Mouse (Mus musculus) left cerebral cortex, adult 18-20 months (tissue): Measurements from ENCODE around the gene Arhgap5. TPM values are rescaled to one million over a fixed set of nuclear protein-coding genes. Genes with fewer than 3 reads are reported as not detected.

Experiments used
- DNase-seq, 2 experiments: peaks; one replicate each; pipeline ENCODE4 v3.0.0; 2021 to 2022; ENCODE audit warnings: low spot score in 2 of 2, mixed read lengths in 1 of 2
- long read RNA-seq, 2 experiments: library from polyadenylated mRNA; stranded (forward); transcript quantifications; one replicate each; pipeline ENCODE4 v2.0.0; 2021
- total RNA-seq, 2 experiments: library from RNA; stranded (reverse); gene quantifications; 2 replicates each; pipeline ENCODE4 v1.2.3; 2021

The Arhgap5 gene
- total RNA-seq = 100 to 1,000 TPM; 140 to 149 TPM
- long read RNA-seq, experiment 1, full-length matches to known transcripts = 5 of 42 reads
- long read RNA-seq, experiment 1, partial matches to known transcripts = 3 of 42 reads
- long read RNA-seq, experiment 1, other reads (novel, unspliced or antisense) = 34 of 42 reads
- long read RNA-seq, experiment 2, partial matches to known transcripts = 4 of 22 reads
- long read RNA-seq, experiment 2, other reads (novel, unspliced or antisense) = 17 of 22 reads

GRCm38 (mm10) chr12:52503456-52504320 is at the start of gene Arhgap5:
Gene Arhgap5 (plus strand): TSS chr12:52503972.
- peak; percentile 92 to 93 for DNase-seq

GRCm38 (mm10) chr12:52464593-52464992 is 39.2 kb upstream of the Arhgap5 start:
- no peak for DNase-seq

- no peak for DNase-seq
These were observed 32.2 kb upstream of the Arhgap5 start for GRCm38 (mm10) chr12:52471621-52472020.

- DNase-seq = no peak
These were observed 29.5 kb upstream of the Arhgap5 start for GRCm38 (mm10) chr12:52473988-52474968.

- no peak for DNase-seq
These were observed 27.7 kb upstream of the Arhgap5 start for GRCm38 (mm10) chr12:52476036-52476435.

- DNase-seq = no peak
These were observed 25.2 kb upstream of the Arhgap5 start for GRCm38 (mm10) chr12:52478611-52479010.

- DNase-seq = no peak
These were observed 24.4 kb upstream of the Arhgap5 start for GRCm38 (mm10) chr12:52479323-52479722.

- no peak for DNase-seq
These were observed 22.9 kb upstream of the Arhgap5 start for GRCm38 (mm10) chr12:52480851-52481250.

- DNase-seq = no peak
These were observed 21.7 kb upstream of the Arhgap5 start for GRCm38 (mm10) chr12:52481969-52482550.

GRCm38 (mm10) chr12:52483219-52483618 is 20.6 kb upstream of the Arhgap5 start:
- no peak for DNase-seq

GRCm38 (mm10) chr12:52488266-52488975 is 15.4 kb upstream of the Arhgap5 start:
- DNase-seq = no peak

GRCm38 (mm10) chr12:52493281-52493681 is 10.5 kb upstream of the Arhgap5 start:
- no peak for DNase-seq

GRCm38 (mm10) chr12:52497209-52497608 is 6.6 kb upstream of the Arhgap5 start:
- DNase-seq = no peak

GRCm38 (mm10) chr12:52500915-52501833 is 2.6 kb upstream of the Arhgap5 start:
- DNase-seq = no peak

- no peak for DNase-seq
These were observed 1.6 kb upstream of the Arhgap5 start for GRCm38 (mm10) chr12:52502161-52502560.

GRCm38 (mm10) chr12:52503131-52503455 is 679 bp upstream of the Arhgap5 start:
- DNase-seq = no peak

GRCm38 (mm10) chr12:52504331-52505181 is 784 bp downstream of the Arhgap5 start:
- peak; percentile 22 to 40 for DNase-seq

GRCm38 (mm10) chr12:52524699-52525098 is 20.9 kb downstream of the Arhgap5 start:
- no peak for DNase-seq
